Mouse (Mus musculus) lung, adult 2 months (tissue): ENCODE measurements around the gene Cacng1. TPM values are rescaled to one million over a fixed set of nuclear protein-coding genes. Genes with fewer than 3 reads are reported as not detected.

Source experiments
- DNase-seq: peaks from one replicate; pipeline ENCODE4 v3.0.0; 2022
- H3K4me1 ChIP-seq: fragments of 200-500 bp; 2 replicates; pipeline ENCODE4 v1.6.1; 2011; ENCODE audit warnings: low read length; ENCODE audit not compliant: control insufficient read depth, insufficient read depth
- H3K4me3 ChIP-seq: fragments of 200-500 bp; replicated peaks from 2 replicates; pipeline ENCODE3; 2011; ENCODE audit warnings: low read depth, mild to moderate bottlenecking, control low read depth, low read length; ENCODE audit errors: extremely low read depth
- CTCF ChIP-seq: fragments of 200-500 bp; IDR thresholded peaks from 2 replicates; pipeline ENCODE4 v1.5.1; 2011; ENCODE audit warnings: mild to moderate bottlenecking, low read length, control low read depth; ENCODE audit not compliant: insufficient read depth
- POLR2A ChIP-seq: fragments of 200-500 bp; IDR thresholded peaks from 2 replicates; pipeline ENCODE4 v1.6.1; 2011; ENCODE audit warnings: low read depth, mild to moderate bottlenecking, control low read depth, low read length, borderline replicate concordance; ENCODE audit errors: extremely low read depth
- WGBS: fragments of 180-500 bp; shearing (Covaris S2); methylation state at CpG from one replicate; pipeline ENCODE4 v1.1.7; 2018; 5-methylcytosine and 5-hydroxymethylcytosine counted together
- polyA plus RNA-seq: library from polyadenylated mRNA; depleted of rRNA; stranded (reverse); fragments of >200 nt; gene quantifications from 2 replicates; pipeline ENCODE4 v1.2.3, GENCODE M21; 2012

Cacng1 gene
- polyA plus RNA-seq, 1 experiment: 19.3 TPM

- Histone ChIP-seq H3K4me3 (no peak overlapping the region), H3K4me1 (no peaks in the 10 kb centered on the region)
- DNase-seq: no peak
- 61% methylated on average over 3 of the region's 3 CpGs for WGBS
- TF ChIP-seq CTCF: no peak
- TF ChIP-seq POLR2A: no peak
Measured at GRCm38 (mm10) chr11:107710379-107710778, 5.9 kb downstream of the Cacng1 start.

GRCm38 (mm10) chr11:107707897-107708610 is 8.3 kb downstream of the Cacng1 start:
- 65% methylated on average over 20 of the region's 20 CpGs for WGBS
- Histone ChIP-seq H3K4me3 (no peak overlapping the region), H3K4me1 (0 out of 2 replicates have a peak, but pooled peaks cover 3% of the 10 kb centered on the region)
- no peak for DNase-seq
- no peak for TF ChIP-seq POLR2A
- no peak for TF ChIP-seq CTCF

- Histone ChIP-seq H3K4me3 (no peak overlapping the region), H3K4me1 (0 out of 2 replicates have a peak, but pooled peaks cover 3% of the 10 kb centered on the region)
- DNase-seq: peak; percentile 12
- WGBS: 60% methylated on average over 11 of the region's 11 CpGs
- TF ChIP-seq CTCF (no peak), POLR2A (no peak)
Measured at GRCm38 (mm10) chr11:107705476-107706074, 10.7 kb downstream of the Cacng1 start.

GRCm38 (mm10) chr11:107705060-107705459 is 11.3 kb downstream of the Cacng1 start:
- DNase-seq: no peak
- Histone ChIP-seq H3K4me3 (no peak overlapping the region), H3K4me1 (0 out of 2 replicates have a peak, but pooled peaks cover 3% of the 10 kb centered on the region)
- TF ChIP-seq POLR2A: no peak
- 72% methylated on average over 6 of the region's 6 CpGs for WGBS

- WGBS: 50% methylated on average over 27 of the region's 27 CpGs
- no peak overlapping the region for H3K4me3 ChIP-seq
- 0 out of 2 replicates have a peak, but pooled peaks cover 3% of the 10 kb centered on the region for H3K4me1 ChIP-seq
- no peak for DNase-seq
- TF ChIP-seq POLR2A (no peak), CTCF (no peak)
Measured at GRCm38 (mm10) chr11:107703272-107704134, 12.8 kb downstream of the Cacng1 start.

- Histone ChIP-seq H3K4me1 (0 out of 2 replicates have a peak, but pooled peaks cover 3% of the 10 kb centered on the region), H3K4me3 (no peak overlapping the region)
- 84% methylated on average over 4 of the region's 4 CpGs for WGBS
- TF ChIP-seq POLR2A (no peak), CTCF (no peak)
- no peak for DNase-seq
Measured at GRCm38 (mm10) chr11:107699967-107700366, 16.4 kb downstream of the Cacng1 start.

- TF ChIP-seq POLR2A: no peak
- no peak for TF ChIP-seq CTCF
- Histone ChIP-seq H3K4me1 (no peaks in the 10 kb centered on the region), H3K4me3 (no peak overlapping the region)
- 68% methylated on average over 6 of the region's 6 CpGs for WGBS
- DNase-seq: no peak
Measured at GRCm38 (mm10) chr11:107693338-107693737, 23.0 kb downstream of the Cacng1 start.

- no peak for TF ChIP-seq POLR2A
- no peak for TF ChIP-seq CTCF
- Histone ChIP-seq H3K4me3 (no peak overlapping the region), H3K4me1 (no peaks in the 10 kb centered on the region)
- DNase-seq: no peak
- WGBS: 41% methylated on average over 8 of the region's 8 CpGs
Measured at GRCm38 (mm10) chr11:107691569-107691968, 24.8 kb downstream of the Cacng1 start.

- H3K4me3 ChIP-seq: no peak overlapping the region
- H3K4me1 ChIP-seq: no peaks in the 10 kb centered on the region
- TF ChIP-seq POLR2A (no peak), CTCF (no peak)
- no peak for DNase-seq
- 99% methylated on average over 10 of the region's 10 CpGs for WGBS
Measured at GRCm38 (mm10) chr11:107688480-107688879, 27.8 kb downstream of the Cacng1 start.

GRCm38 (mm10) chr11:107686290-107686689 is 30.0 kb downstream of the Cacng1 start:
- TF ChIP-seq CTCF (no peak), POLR2A (no peak)
- no peaks in the 10 kb centered on the region for H3K4me1 ChIP-seq
- 91% methylated on average over 20 of the region's 20 CpGs for WGBS
- no peak for DNase-seq
- no peak overlapping the region for H3K4me3 ChIP-seq
